Mouse (Mus musculus) heart, embryonic 15.5 days (tissue): ENCODE data around the gene Cfap97d2. TPM values are rescaled to one million over a fixed set of nuclear protein-coding genes. Genes with fewer than 3 reads are reported as not detected.

Experiments
- ATAC-seq: fragments of 200-750 bp; cut with Nextera tagmentation; replicated peaks from 2 replicates; pipeline ENCODE4 v1.8.0; 2017; ENCODE audit warnings: low read depth, moderate TSS enrichment; ENCODE audit not compliant: insufficient number of reproducible peaks, insufficient read depth, low FRiP score
- H3K27ac ChIP-seq: fragments of 300-500 bp; sonication (generic); 2 replicates; pipeline ENCODE4 v1.5.1; 2015; ENCODE audit warnings: mild to moderate bottlenecking, inconsistent platforms
- H3K27me3 ChIP-seq: fragments of 300-500 bp; sonication (generic); 2 replicates; pipeline ENCODE4 v1.6.1; 2015; ENCODE audit warnings: inconsistent platforms
- H3K36me3 ChIP-seq: fragments of 300-500 bp; sonication (generic); 2 replicates; pipeline ENCODE4 v1.6.1; 2015; ENCODE audit warnings: mild to moderate bottlenecking, inconsistent platforms
- H3K4me1 ChIP-seq: fragments of 300-500 bp; sonication (generic); replicated peaks from 2 replicates; pipeline ENCODE4 v1.6.1; 2015; ENCODE audit warnings: inconsistent platforms
- H3K4me2 ChIP-seq: fragments of 300-500 bp; sonication (generic); 2 replicates; pipeline ENCODE4 v1.6.1; 2015; ENCODE audit warnings: inconsistent platforms, mild to moderate bottlenecking, moderate library complexity
- H3K4me3 ChIP-seq: fragments of 300-500 bp; sonication (generic); 2 replicates; pipeline ENCODE4 v1.5.1; 2015; ENCODE audit warnings: mild to moderate bottlenecking, inconsistent platforms
- H3K9ac ChIP-seq: fragments of 300-500 bp; sonication (generic); 2 replicates; pipeline ENCODE4 v1.6.1; 2015; ENCODE audit warnings: mild to moderate bottlenecking, inconsistent platforms
- H3K9me3 ChIP-seq: fragments of 300-500 bp; sonication (generic); replicated peaks from 2 replicates; pipeline ENCODE4 v1.6.1; 2016; ENCODE audit warnings: inconsistent platforms
- WGBS: fragments of 180-500 bp; shearing (Covaris S2); methylation state at CpG from one replicate; pipeline ENCODE4 v1.1.7; 2015; ENCODE audit warnings: mixed read lengths; 5-methylcytosine and 5-hydroxymethylcytosine counted together
- polyA plus RNA-seq: library from polyadenylated mRNA; unstranded; fragments of >200 nt; fragmentation: Nextera tagmentation; extraction: Ambion mirVana; gene quantifications from 2 replicates; pipeline ENCODE4 v1.2.1, GENCODE M21; 2015

Gene Cfap97d2
- polyA plus RNA-seq, 1 experiment from 2014 or later: not detected

- peak overlapping the region; percentile 89; the same call in 1 of the 2 replicates for H3K4me3 ChIP-seq
- no peaks in the 10 kb centered on the region for H3K36me3 ChIP-seq
- no peak overlapping the region for H3K9ac ChIP-seq
- 43% methylated on average over 12 of the region's 12 CpGs for WGBS
- H3K9me3 ChIP-seq: no peaks in the 10 kb centered on the region
- H3K27ac ChIP-seq: peak overlapping the region; percentile 89
- H3K4me1 ChIP-seq: peaks cover 70% of the 10 kb centered on the region
- no peak for ATAC-seq
- H3K4me2 ChIP-seq: peak overlapping the region; percentile 94
- H3K27me3 ChIP-seq: no peaks in the 10 kb centered on the region
Observed at GRCm38 (mm10) chr8:13674294-13675010, 31.2 kb upstream of the Cfap97d2 start.

- no peak for ATAC-seq
- H3K4me2 ChIP-seq: peak overlapping the region; percentile 94
- H3K36me3 ChIP-seq: no peaks in the 10 kb centered on the region
- H3K9me3 ChIP-seq: no peaks in the 10 kb centered on the region
- 47% methylated on average over 4 of the region's 4 CpGs for WGBS
- H3K27me3 ChIP-seq: no peaks in the 10 kb centered on the region
- peak overlapping the region; percentile 89 for H3K27ac ChIP-seq
- peaks cover 64% of the 10 kb centered on the region for H3K4me1 ChIP-seq
- 0 out of 2 replicates have a peak overlapping the region, but pooled peaks have one; percentile 84 for H3K9ac ChIP-seq
- H3K4me3 ChIP-seq: peak overlapping the region; percentile 89
Observed at GRCm38 (mm10) chr8:13675121-13675520, 30.6 kb upstream of the Cfap97d2 start.

- Histone ChIP-seq H3K4me1 (peaks cover 60% of the 10 kb centered on the region), H3K4me2 (peak overlapping the region; percentile 94)
- ATAC-seq: no peak
Observed at GRCm38 (mm10) chr8:13675524-13675923, 30.2 kb upstream of the Cfap97d2 start.

GRCm38 (mm10) chr8:13676302-13676700, 29.4 kb upstream of the Cfap97d2 start:
- H3K4me3 ChIP-seq: peak overlapping the region; percentile 89
- H3K27ac ChIP-seq: peak overlapping the region; percentile 89
- peak overlapping the region; percentile 84 for H3K9ac ChIP-seq
- no peaks in the 10 kb centered on the region for H3K36me3 ChIP-seq
- no peaks in the 10 kb centered on the region for H3K27me3 ChIP-seq
- H3K9me3 ChIP-seq: no peaks in the 10 kb centered on the region
- 0 out of 2 replicates have a peak, but pooled peaks have one; percentile 6 for ATAC-seq
- H3K4me2 ChIP-seq: peak overlapping the region; percentile 94
- peaks cover 53% of the 10 kb centered on the region for H3K4me1 ChIP-seq
- 2% methylated on average over 12 of the region's 12 CpGs for WGBS

More at GRCm38 (mm10) chr8:13675524-13675923, 30.2 kb upstream of the Cfap97d2 start:
- no peaks in the 10 kb centered on the region for H3K27me3 ChIP-seq
- H3K4me3 ChIP-seq: peak overlapping the region; percentile 89
- no peaks in the 10 kb centered on the region for H3K36me3 ChIP-seq
- 0 out of 2 replicates have a peak overlapping the region, but pooled peaks have one; percentile 84 for H3K9ac ChIP-seq
- 32% methylated on average over 8 of the region's 8 CpGs for WGBS
- peak overlapping the region; percentile 89 for H3K27ac ChIP-seq
- H3K9me3 ChIP-seq: no peaks in the 10 kb centered on the region

- no peaks in the 10 kb centered on the region for H3K27me3 ChIP-seq
- H3K36me3 ChIP-seq: no peaks in the 10 kb centered on the region
- peak overlapping the region; percentile 94 for H3K4me2 ChIP-seq
- H3K4me1 ChIP-seq: peaks cover 48% of the 10 kb centered on the region
- H3K4me3 ChIP-seq: peak overlapping the region; percentile 89
- no peaks in the 10 kb centered on the region for H3K9me3 ChIP-seq
- peak overlapping the region; percentile 89 for H3K27ac ChIP-seq
- WGBS: under 1% methylated on average over 43 of the region's 47 CpGs
- H3K9ac ChIP-seq: peak overlapping the region; percentile 84
- ATAC-seq: peak; percentile 34
Observed at GRCm38 (mm10) chr8:13676701-13677412, 28.8 kb upstream of the Cfap97d2 start.

GRCm38 (mm10) chr8:13677413-13677883, 28.2 kb upstream of the Cfap97d2 start, which contains the start of gene Rasa3:
Gene Rasa3, minus strand, starts transcription at chr8:13677603.
- Histone ChIP-seq H3K4me1 (peaks cover 43% of the 10 kb centered on the region), H3K9me3 (no peaks in the 10 kb centered on the region), H3K36me3 (no peaks in the 10 kb centered on the region), H3K4me3 (peak within 1 kb of the TSS; percentile 89), H3K27me3 (no peaks in the 10 kb centered on the region), H3K9ac (peak within 1 kb of the TSS; percentile 84), H3K4me2 (peak within 1 kb of the TSS; percentile 94), H3K27ac (peak within 1 kb of the TSS; percentile 89)
- ATAC-seq: peak; percentile 97
- under 1% methylated on average over 42 of the region's 42 CpGs for WGBS

- WGBS: 29% methylated on average over 8 of the region's 8 CpGs
- H3K4me1 ChIP-seq: peaks cover 37% of the 10 kb centered on the region
- ATAC-seq: no peak
- H3K4me3 ChIP-seq: peak overlapping the region; percentile 89
- peak overlapping the region; percentile 94 for H3K4me2 ChIP-seq
- H3K36me3 ChIP-seq: no peaks in the 10 kb centered on the region
- H3K27ac ChIP-seq: no peak overlapping the region
- H3K27me3 ChIP-seq: no peaks in the 10 kb centered on the region
- peak overlapping the region; percentile 44 for H3K9ac ChIP-seq
- H3K9me3 ChIP-seq: no peaks in the 10 kb centered on the region
Observed at GRCm38 (mm10) chr8:13678182-13678581, 27.5 kb upstream of the Cfap97d2 start.

- ATAC-seq: no peak
- H3K4me3 ChIP-seq: no peak overlapping the region
- no peak overlapping the region for H3K9ac ChIP-seq
- no peak overlapping the region for H3K27ac ChIP-seq
- 47% methylated on average over 7 of the region's 7 CpGs for WGBS
- peaks cover 15% of the 10 kb centered on the region for H3K4me1 ChIP-seq
- no peak overlapping the region for H3K4me2 ChIP-seq
- no peaks in the 10 kb centered on the region for H3K36me3 ChIP-seq
- no peaks in the 10 kb centered on the region for H3K27me3 ChIP-seq
- H3K9me3 ChIP-seq: no peaks in the 10 kb centered on the region
Observed at GRCm38 (mm10) chr8:13684131-13684530, 21.6 kb upstream of the Cfap97d2 start.

GRCm38 (mm10) chr8:13685674-13686314, 19.9 kb upstream of the Cfap97d2 start:
- peaks cover 15% of the 10 kb centered on the region for H3K4me1 ChIP-seq
- H3K4me3 ChIP-seq: no peak overlapping the region
- H3K27me3 ChIP-seq: no peaks in the 10 kb centered on the region
- H3K9ac ChIP-seq: no peak overlapping the region
- no peaks in the 10 kb centered on the region for H3K9me3 ChIP-seq
- ATAC-seq: no peak
- 88% methylated on average over 16 of the region's 16 CpGs for WGBS
- no peaks in the 10 kb centered on the region for H3K36me3 ChIP-seq
- no peak overlapping the region for H3K27ac ChIP-seq
- no peak overlapping the region for H3K4me2 ChIP-seq

GRCm38 (mm10) chr8:13686426-13686825, 19.3 kb upstream of the Cfap97d2 start:
- Histone ChIP-seq H3K27me3 (no peaks in the 10 kb centered on the region), H3K9ac (no peak overlapping the region), H3K36me3 (no peaks in the 10 kb centered on the region), H3K27ac (no peak overlapping the region), H3K9me3 (no peaks in the 10 kb centered on the region), H3K4me1 (peaks cover 15% of the 10 kb centered on the region), H3K4me2 (no peak overlapping the region), H3K4me3 (no peak overlapping the region)
- WGBS: 61% methylated on average over 7 of the region's 7 CpGs
- no peak; the same call in 1 of the 2 replicates for ATAC-seq
